Mouse (Mus musculus) stomach, embryonic 16.5 days (tissue): ENCODE measurements around the gene Tub. TPM values are rescaled to one million over a fixed set of nuclear protein-coding genes. Genes with fewer than 3 reads are reported as not detected.

Experiments used
- ATAC-seq: fragments of 200-750 bp; cut with Nextera tagmentation; 2 replicates; pipeline ENCODE4 v1.8.0; 2017; ENCODE audit warnings: moderate number of reproducible peaks, moderate TSS enrichment; ENCODE audit not compliant: insufficient read depth, low FRiP score
- H3K27ac ChIP-seq: fragments of 300-500 bp; sonication (generic); 2 replicates; pipeline ENCODE4 v1.5.1; 2014; ENCODE audit warnings: low read length
- H3K27me3 ChIP-seq: fragments of 300-500 bp; sonication (generic); 2 replicates; pipeline ENCODE4 v1.6.1; 2014; ENCODE audit warnings: low read length, control low read depth, mixed read lengths; ENCODE audit not compliant: control insufficient read depth, insufficient read depth
- H3K36me3 ChIP-seq: fragments of 300-500 bp; sonication (generic); 2 replicates; pipeline ENCODE4 v1.6.1; 2014; ENCODE audit warnings: low read length; ENCODE audit not compliant: control insufficient read depth, insufficient read depth
- H3K4me1 ChIP-seq: fragments of 300-500 bp; sonication (generic); 2 replicates; pipeline ENCODE4 v1.6.1; 2014; ENCODE audit warnings: low read length, control low read depth, mixed read lengths; ENCODE audit not compliant: control insufficient read depth, insufficient read depth
- H3K4me2 ChIP-seq: fragments of 300-500 bp; sonication (generic); 2 replicates; pipeline ENCODE4 v1.6.1; 2014; ENCODE audit warnings: low read depth, low read length, mixed read lengths
- H3K4me3 ChIP-seq: fragments of 300-500 bp; sonication (generic); replicated peaks from 2 replicates; pipeline ENCODE4 v1.5.1; 2014; ENCODE audit warnings: mild to moderate bottlenecking, low read length
- H3K9ac ChIP-seq: fragments of 300-500 bp; sonication (generic); 2 replicates; pipeline ENCODE4 v1.6.1; 2014; ENCODE audit warnings: low read length
- H3K9me3 ChIP-seq: fragments of 300-500 bp; sonication (generic); replicated peaks from 2 replicates; pipeline ENCODE4 v1.6.1; 2016; ENCODE audit warnings: low read length, control low read depth; ENCODE audit not compliant: control insufficient read depth
- WGBS: fragments of 180-500 bp; shearing (Covaris S2); extraction: QIAGEN DNeasy Blood & Tissue Kit; methylation state at CpG from one replicate; pipeline ENCODE4 v1.1.7; 2014; 5-methylcytosine and 5-hydroxymethylcytosine counted together
- polyA plus RNA-seq: library from polyadenylated mRNA; unstranded; fragments of >200 nt; fragmentation: Nextera tagmentation; extraction: Ambion mirVana; gene quantifications from 2 replicates; pipeline ENCODE4 v1.2.1, GENCODE M21; 2015

Gene Tub
- polyA plus RNA-seq, 1 experiment from 2014 or later, result 2.6 TPM

GRCm38 (mm10) chr7:109014851-109015250 is 64.7 kb downstream of the Tub start:
- H3K4me2 ChIP-seq, result no peak overlapping the region
- no peak overlapping the region for H3K9ac ChIP-seq
- no peak overlapping the region for H3K27ac ChIP-seq
- 0 out of 2 replicates have a peak, but pooled peaks cover 3% of the 10 kb centered on the region for H3K4me1 ChIP-seq
- no peak overlapping the region for H3K4me3 ChIP-seq
- H3K36me3 ChIP-seq, result no peaks in the 10 kb centered on the region
- no peak for ATAC-seq
- no peaks in the 10 kb centered on the region for H3K9me3 ChIP-seq
- H3K27me3 ChIP-seq, result peaks cover 26% of the 10 kb centered on the region
- WGBS, result 85% methylated on average over 7 of the region's 7 CpGs

- Histone ChIP-seq H3K27ac (no peak overlapping the region), H3K9me3 (no peaks in the 10 kb centered on the region), H3K27me3 (peaks cover 10% of the 10 kb centered on the region), H3K9ac (no peak overlapping the region), H3K36me3 (no peaks in the 10 kb centered on the region), H3K4me2 (no peak overlapping the region), H3K4me1 (no peaks in the 10 kb centered on the region), H3K4me3 (no peak overlapping the region)
- ATAC-seq, result no peak; the same call in 1 of the 2 replicates
- WGBS, result 40% methylated on average over 5 of the region's 5 CpGs
These were observed 66.3 kb downstream of the Tub start for GRCm38 (mm10) chr7:109016378-109016923.

- Histone ChIP-seq H3K4me1 (no peaks in the 10 kb centered on the region), H3K4me2 (no peak overlapping the region), H3K36me3 (no peaks in the 10 kb centered on the region), H3K9ac (no peak overlapping the region), H3K27ac (no peak overlapping the region), H3K27me3 (no peaks in the 10 kb centered on the region), H3K9me3 (no peaks in the 10 kb centered on the region), H3K4me3 (no peak overlapping the region)
- 83% methylated on average over 7 of the region's 7 CpGs for WGBS
- ATAC-seq, result no peak
These were observed 69.1 kb downstream of the Tub start for GRCm38 (mm10) chr7:109019243-109019642.

- Histone ChIP-seq H3K4me1 (no peaks in the 10 kb centered on the region), H3K36me3 (no peaks in the 10 kb centered on the region), H3K4me2 (no peak overlapping the region), H3K9ac (no peak overlapping the region), H3K9me3 (no peaks in the 10 kb centered on the region), H3K27ac (no peak overlapping the region), H3K27me3 (no peaks in the 10 kb centered on the region), H3K4me3 (no peak overlapping the region)
- 13% methylated on average over 3 of the region's 3 CpGs for WGBS
- ATAC-seq, result peak; percentile 38; the same call in 1 of the 2 replicates
These were observed 71.3 kb downstream of the Tub start for GRCm38 (mm10) chr7:109021428-109021827.

GRCm38 (mm10) chr7:109025743-109026142 is 75.6 kb downstream of the Tub start:
- H3K4me3 ChIP-seq, result no peak overlapping the region
- H3K9ac ChIP-seq, result no peak overlapping the region
- H3K4me2 ChIP-seq, result no peak overlapping the region
- WGBS, result 75% methylated on average over 7 of the region's 7 CpGs
- ATAC-seq, result no peak; the same call in 1 of the 2 replicates
- no peaks in the 10 kb centered on the region for H3K9me3 ChIP-seq
- no peaks in the 10 kb centered on the region for H3K27me3 ChIP-seq
- no peaks in the 10 kb centered on the region for H3K4me1 ChIP-seq
- no peak overlapping the region for H3K27ac ChIP-seq
- no peaks in the 10 kb centered on the region for H3K36me3 ChIP-seq

GRCm38 (mm10) chr7:109026976-109027375 is 76.8 kb downstream of the Tub start:
- H3K27me3 ChIP-seq, result no peaks in the 10 kb centered on the region
- H3K27ac ChIP-seq, result no peak overlapping the region
- no peaks in the 10 kb centered on the region for H3K4me1 ChIP-seq
- no peak overlapping the region for H3K4me2 ChIP-seq
- H3K9ac ChIP-seq, result no peak overlapping the region
- no peaks in the 10 kb centered on the region for H3K9me3 ChIP-seq
- WGBS, result 90% methylated on average over 9 of the region's 9 CpGs
- ATAC-seq, result no peak
- no peaks in the 10 kb centered on the region for H3K36me3 ChIP-seq
- no peak overlapping the region for H3K4me3 ChIP-seq

- H3K27ac ChIP-seq, result no peak overlapping the region
- 89% methylated on average over 7 of the region's 7 CpGs for WGBS
- H3K9ac ChIP-seq, result no peak overlapping the region
- no peak for ATAC-seq
- no peak overlapping the region for H3K4me3 ChIP-seq
- H3K4me1 ChIP-seq, result no peaks in the 10 kb centered on the region
- H3K36me3 ChIP-seq, result no peaks in the 10 kb centered on the region
- no peaks in the 10 kb centered on the region for H3K9me3 ChIP-seq
- H3K4me2 ChIP-seq, result no peak overlapping the region
- no peaks in the 10 kb centered on the region for H3K27me3 ChIP-seq
These were observed 77.6 kb downstream of the Tub start for GRCm38 (mm10) chr7:109027721-109028120.

- 27% methylated on average over 6 of the region's 6 CpGs for WGBS
- Histone ChIP-seq H3K4me3 (no peak overlapping the region), H3K9me3 (no peaks in the 10 kb centered on the region), H3K4me2 (no peak overlapping the region), H3K27me3 (no peaks in the 10 kb centered on the region), H3K27ac (no peak overlapping the region), H3K9ac (no peak overlapping the region), H3K4me1 (no peaks in the 10 kb centered on the region), H3K36me3 (no peaks in the 10 kb centered on the region)
- ATAC-seq, result no peak
These were observed 78.1 kb downstream of the Tub start for GRCm38 (mm10) chr7:109028204-109028603.

GRCm38 (mm10) chr7:109029961-109030465 is 79.9 kb downstream of the Tub start:
- H3K4me2 ChIP-seq, result no peak overlapping the region
- no peak overlapping the region for H3K9ac ChIP-seq
- H3K9me3 ChIP-seq, result no peaks in the 10 kb centered on the region
- H3K4me3 ChIP-seq, result no peak overlapping the region
- no peak for ATAC-seq
- WGBS, result 79% methylated on average over 6 of the region's 6 CpGs
- no peak overlapping the region for H3K27ac ChIP-seq
- no peaks in the 10 kb centered on the region for H3K27me3 ChIP-seq
- no peaks in the 10 kb centered on the region for H3K4me1 ChIP-seq
- H3K36me3 ChIP-seq, result no peaks in the 10 kb centered on the region
